Mouse (Mus musculus): ENCODE measurements around the gene Gm21958. TPM values are rescaled to one million over a fixed set of nuclear protein-coding genes. Genes with fewer than 3 reads are reported as not detected.

The Gm21958 gene
- polyA plus RNA-seq, 1 experiment = not detected

DNA sequence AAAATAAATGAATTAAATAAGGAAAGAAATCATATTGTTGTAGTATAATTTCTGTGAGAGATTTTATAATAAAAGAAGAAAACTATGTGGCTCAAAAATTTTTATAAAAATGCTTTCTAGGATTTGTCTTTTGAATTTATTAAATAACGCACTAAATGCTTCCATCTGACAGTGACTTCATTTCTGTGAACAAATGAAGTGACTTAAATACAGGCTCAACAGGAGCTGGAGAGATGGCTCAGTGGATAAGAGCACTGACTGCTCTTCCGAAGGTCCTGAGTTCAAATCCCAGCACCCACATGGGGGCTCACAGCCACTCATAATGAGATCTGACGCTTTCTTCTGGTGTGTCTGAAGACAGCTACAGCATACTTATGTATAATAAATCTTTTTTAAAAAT lies 29.0 kb downstream of the Gm21958 start:
- TF ChIP-seq CTCF (IDR thresholded peaks at IDR 0.05; ENCODE audit: borderline replicate concordance, insufficient read depth, low read depth, low read length) (no peak), POLR2A (IDR thresholded peaks at IDR 0.05; ENCODE audit: borderline replicate concordance, insufficient read depth, low read length) (no peak)
- WGBS = 90% methylated on average over 3 of the region's 3 CpGs
- H3K27me3 ChIP-seq (ENCODE audit: control insufficient read depth, insufficient read depth, low read length) = no peaks in the 10 kb centered on the region
- H3K27ac ChIP-seq (ENCODE audit: insufficient read depth, low read length) = no peak overlapping the region
- H3K4me3 ChIP-seq (replicated peaks; ENCODE audit: insufficient read depth, low read depth, low read length) = no peak overlapping the region
- no peak for DNase-seq
- H3K4me1 ChIP-seq (ENCODE audit: control insufficient read depth, insufficient read depth, low read length) = no peaks in the 10 kb centered on the region

DNA sequence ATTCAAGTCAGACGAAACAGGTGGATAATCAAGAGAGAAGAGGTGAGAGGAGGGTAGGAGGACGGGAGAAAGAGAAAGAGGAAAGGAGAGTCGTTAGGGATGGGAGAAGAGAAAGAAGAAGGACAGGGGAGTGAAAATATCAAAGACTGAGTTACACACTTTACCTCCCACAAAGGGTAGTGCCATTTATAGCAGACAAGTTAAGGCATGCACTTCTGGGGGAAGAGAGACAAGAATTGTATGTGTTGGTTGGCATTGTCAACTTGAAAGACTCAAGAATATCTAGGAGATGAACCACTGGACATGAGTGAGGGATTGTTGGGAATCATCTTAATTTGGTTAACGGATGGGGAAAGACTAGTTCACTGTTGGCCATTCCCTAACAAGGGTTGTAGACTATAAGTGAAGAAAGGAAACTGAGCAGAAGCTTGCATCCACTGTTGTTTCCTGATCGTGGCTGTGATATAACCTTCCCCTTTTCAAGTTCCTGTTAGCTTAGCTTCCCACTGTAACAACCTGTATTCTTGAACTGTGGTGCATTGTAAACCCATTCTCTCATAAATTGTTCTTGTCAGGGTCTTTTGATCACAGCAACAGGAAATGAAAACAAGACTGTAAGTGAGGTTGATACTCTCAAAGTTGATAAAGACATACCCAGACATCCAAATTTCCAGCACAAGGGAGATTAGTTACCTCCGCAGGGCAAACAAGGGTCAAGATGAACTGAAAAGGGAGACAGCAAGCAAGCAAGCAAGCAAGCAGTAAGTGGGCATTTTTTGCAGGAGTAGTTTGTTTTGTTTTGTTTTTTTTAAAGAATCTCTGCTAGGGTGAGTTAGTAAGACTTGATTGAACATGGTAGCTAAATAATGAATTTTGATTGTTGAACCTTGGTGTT lies 32.6 kb downstream of the Gm21958 start:
- 78% methylated on average over 6 of the region's 6 CpGs for WGBS
- H3K27ac ChIP-seq (ENCODE audit: insufficient read depth, low read length) = no peak overlapping the region
- no peaks in the 10 kb centered on the region for H3K4me1 ChIP-seq (ENCODE audit: control insufficient read depth, insufficient read depth, low read length)
- H3K27me3 ChIP-seq (ENCODE audit: control insufficient read depth, insufficient read depth, low read length) = no peaks in the 10 kb centered on the region
- TF ChIP-seq POLR2A (IDR thresholded peaks at IDR 0.05; ENCODE audit: borderline replicate concordance, insufficient read depth, low read length) = no peak
- TF ChIP-seq CTCF (IDR thresholded peaks at IDR 0.05; ENCODE audit: borderline replicate concordance, insufficient read depth, low read depth, low read length) = no peak
- no peak for DNase-seq
- no peak overlapping the region for H3K4me3 ChIP-seq (replicated peaks; ENCODE audit: insufficient read depth, low read depth, low read length)

DNA sequence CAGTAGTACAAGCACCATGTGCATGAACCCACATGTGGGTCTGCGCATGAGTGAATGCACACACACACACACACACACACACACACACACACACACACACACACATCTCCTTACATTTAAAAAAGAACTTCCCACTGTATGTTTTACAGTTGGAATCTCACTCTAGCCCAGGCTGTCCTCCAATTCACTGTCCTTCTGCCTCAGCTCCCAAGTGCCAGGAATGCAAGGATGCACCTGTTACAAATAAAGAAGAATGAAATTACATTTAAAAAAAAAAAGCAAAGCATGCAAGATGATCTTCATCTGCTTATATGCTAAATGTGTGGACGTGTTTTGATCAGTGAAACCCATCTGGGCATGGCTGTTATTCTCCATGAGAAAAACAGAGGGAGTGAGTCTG lies 37.3 kb downstream of the Gm21958 start:
- Histone ChIP-seq H3K27ac (ENCODE audit: insufficient read depth, low read length) (no peak overlapping the region), H3K4me1 (ENCODE audit: control insufficient read depth, insufficient read depth, low read length) (no peaks in the 10 kb centered on the region), H3K27me3 (ENCODE audit: control insufficient read depth, insufficient read depth, low read length) (no peaks in the 10 kb centered on the region), H3K4me3 (replicated peaks; ENCODE audit: insufficient read depth, low read depth, low read length) (no peak overlapping the region)
- TF ChIP-seq CTCF (IDR thresholded peaks at IDR 0.05; ENCODE audit: borderline replicate concordance, insufficient read depth, low read depth, low read length) (no peak), POLR2A (IDR thresholded peaks at IDR 0.05; ENCODE audit: borderline replicate concordance, insufficient read depth, low read length) (no peak)
- 72% methylated on average over 2 of the region's 2 CpGs for WGBS
- no peak for DNase-seq

DNA sequence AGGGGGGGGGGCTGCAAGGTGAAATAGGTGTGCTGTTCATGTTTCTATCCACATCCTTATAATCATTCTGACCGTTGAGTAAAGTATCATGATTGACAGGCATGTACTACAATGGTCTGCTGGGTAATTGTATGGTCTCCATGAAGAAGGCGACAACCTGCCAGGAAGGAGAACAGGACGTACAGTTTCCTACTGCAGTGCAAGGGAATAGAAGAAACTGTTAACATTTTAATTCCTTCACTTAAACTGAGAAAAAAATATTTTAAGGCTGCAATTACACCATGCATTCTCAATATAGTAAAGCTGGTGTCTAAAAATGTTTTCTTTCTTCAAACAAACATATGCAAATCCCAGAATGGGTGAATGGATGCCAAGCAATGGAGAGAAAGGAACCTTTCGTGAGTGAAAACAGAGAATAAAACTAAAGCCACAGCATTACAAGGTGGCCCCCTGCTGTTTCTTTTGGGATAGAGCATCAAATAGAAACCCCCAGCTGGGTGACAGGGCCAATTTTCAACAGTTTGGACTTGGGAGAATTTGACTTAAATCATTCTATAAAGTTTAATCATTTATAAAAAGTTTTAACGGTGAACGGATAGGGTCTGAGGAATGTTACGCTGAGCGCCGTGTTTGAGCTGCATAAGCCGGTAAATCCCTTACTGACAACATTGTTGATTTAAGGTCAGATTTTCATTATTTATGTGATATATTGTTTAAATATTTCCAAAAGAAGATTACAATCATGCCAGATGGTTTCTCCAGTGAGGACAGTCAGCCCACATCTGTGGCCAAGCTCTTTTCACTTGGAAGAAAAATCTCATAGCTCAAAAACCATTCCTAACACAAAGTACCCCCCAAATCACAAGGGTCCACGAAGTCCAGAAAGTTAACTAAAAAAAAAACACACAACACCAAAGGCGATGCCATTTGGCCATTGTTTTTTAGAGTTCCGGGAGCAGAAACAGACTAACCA lies 41.3 kb downstream of the Gm21958 start:
- Histone ChIP-seq H3K4me1 (ENCODE audit: control insufficient read depth, insufficient read depth, low read length) (no peaks in the 10 kb centered on the region), H3K4me3 (replicated peaks; ENCODE audit: insufficient read depth, low read depth, low read length) (no peak overlapping the region), H3K27me3 (ENCODE audit: control insufficient read depth, insufficient read depth, low read length) (no peaks in the 10 kb centered on the region), H3K27ac (ENCODE audit: insufficient read depth, low read length) (no peak overlapping the region)
- WGBS = 74% methylated on average over 13 of the region's 13 CpGs
- no peak for TF ChIP-seq CTCF (IDR thresholded peaks at IDR 0.05; ENCODE audit: borderline replicate concordance, insufficient read depth, low read depth, low read length)
- TF ChIP-seq POLR2A (IDR thresholded peaks at IDR 0.05; ENCODE audit: borderline replicate concordance, insufficient read depth, low read length) = no peak
- DNase-seq = no peak

DNA sequence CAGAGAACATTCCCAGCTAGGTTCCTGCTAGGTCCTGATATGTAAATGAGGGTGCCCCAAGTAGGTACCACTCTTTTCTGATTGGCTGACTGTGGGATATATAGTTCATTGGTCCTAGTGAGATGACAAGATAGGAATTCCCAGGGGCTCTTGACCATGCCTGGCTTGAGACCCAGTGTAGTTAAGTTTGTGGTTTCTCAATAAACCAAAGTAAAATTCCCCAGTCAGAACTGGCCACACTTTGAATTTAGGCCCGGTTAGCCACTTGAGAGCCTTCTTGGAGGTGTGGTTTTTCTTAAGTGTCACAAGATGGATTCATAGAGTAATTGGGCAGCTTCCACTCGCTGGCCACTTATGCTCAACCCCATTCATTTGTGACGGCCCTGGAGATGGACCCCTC lies 42.0 kb downstream of the Gm21958 start:
- no peak for DNase-seq
- WGBS = 82% methylated on average over 3 of the region's 3 CpGs
- Histone ChIP-seq H3K4me3 (replicated peaks; ENCODE audit: insufficient read depth, low read depth, low read length) (no peak overlapping the region), H3K27me3 (ENCODE audit: control insufficient read depth, insufficient read depth, low read length) (no peaks in the 10 kb centered on the region), H3K4me1 (ENCODE audit: control insufficient read depth, insufficient read depth, low read length) (no peaks in the 10 kb centered on the region), H3K27ac (ENCODE audit: insufficient read depth, low read length) (no peak overlapping the region)
- TF ChIP-seq CTCF (IDR thresholded peaks at IDR 0.05; ENCODE audit: borderline replicate concordance, insufficient read depth, low read depth, low read length) = no peak
- no peak for TF ChIP-seq POLR2A (IDR thresholded peaks at IDR 0.05; ENCODE audit: borderline replicate concordance, insufficient read depth, low read length)

- DNase-seq = no peak
- WGBS = 86% methylated on average over 6 of the region's 6 CpGs
- no peaks in the 10 kb centered on the region for H3K27me3 ChIP-seq (ENCODE audit: control insufficient read depth, insufficient read depth, low read length)
- TF ChIP-seq CTCF (IDR thresholded peaks at IDR 0.05; ENCODE audit: borderline replicate concordance, insufficient read depth, low read depth, low read length) (no peak), POLR2A (IDR thresholded peaks at IDR 0.05; ENCODE audit: borderline replicate concordance, insufficient read depth, low read length) (no peak)
- H3K4me3 ChIP-seq (replicated peaks; ENCODE audit: insufficient read depth, low read depth, low read length) = no peak overlapping the region
- no peaks in the 10 kb centered on the region for H3K4me1 ChIP-seq (ENCODE audit: control insufficient read depth, insufficient read depth, low read length)
- no peak overlapping the region for H3K27ac ChIP-seq (ENCODE audit: insufficient read depth, low read length)
Observed at GRCm38 (mm10) chr3:54669559-54669958, 44.6 kb downstream of the Gm21958 start.

- no peak for TF ChIP-seq CTCF (IDR thresholded peaks at IDR 0.05; ENCODE audit: borderline replicate concordance, insufficient read depth, low read depth, low read length)
- no peak for TF ChIP-seq POLR2A (IDR thresholded peaks at IDR 0.05; ENCODE audit: borderline replicate concordance, insufficient read depth, low read length)
- Histone ChIP-seq H3K27me3 (ENCODE audit: control insufficient read depth, insufficient read depth, low read length) (no peaks in the 10 kb centered on the region), H3K27ac (ENCODE audit: insufficient read depth, low read length) (no peak overlapping the region), H3K4me1 (ENCODE audit: control insufficient read depth, insufficient read depth, low read length) (no peaks in the 10 kb centered on the region), H3K4me3 (replicated peaks; ENCODE audit: insufficient read depth, low read depth, low read length) (no peak overlapping the region)
- WGBS = 84% methylated on average over 6 of the region's 6 CpGs
- DNase-seq = no peak
Observed at GRCm38 (mm10) chr3:54668722-54669121, 45.4 kb downstream of the Gm21958 start.
